Mouse (Mus musculus) G1E (cell line): Measurements from ENCODE around the gene Prnp.

ENCODE experiments used
- CTCF ChIP-seq: IDR thresholded peaks from 2 replicates; pipeline ENCODE4 v1.5.1; 2012; ENCODE audit warnings: low read depth, low read length, inconsistent platforms, mixed read lengths
- GATA1 ChIP-seq: IDR thresholded peaks from 2 replicates; pipeline ENCODE4 v1.6.1; 2012; ENCODE audit warnings: borderline replicate concordance, low read length, inconsistent platforms, mixed read lengths
- GATA2 ChIP-seq: IDR thresholded peaks from 2 replicates; pipeline ENCODE4 v1.6.1; 2012; ENCODE audit warnings: low read depth, low read length, inconsistent platforms, borderline replicate concordance
- POLR2AphosphoS5 ChIP-seq: IDR thresholded peaks from 2 replicates; pipeline ENCODE4 v1.6.1; 2012; ENCODE audit warnings: low read depth, low read length, inconsistent platforms; ENCODE audit not compliant: insufficient replicate concordance
- TAL1 ChIP-seq: conservative IDR thresholded peaks from 2 replicates; pipeline ENCODE4 v1.6.1; 2012; ENCODE audit warnings: low read depth, low read length, inconsistent platforms, mixed read lengths

GRCm38 (mm10) chr2:131940506-131940905, 30.8 kb downstream of the Prnp start:
- no peak for TF ChIP-seq CTCF
- no peak for TF ChIP-seq GATA1
- 0 out of 2 replicates have a peak, but pooled peaks have one; percentile 33 for TF ChIP-seq TAL1
- TF ChIP-seq POLR2AphosphoS5: no peak
- no peak for TF ChIP-seq GATA2
